Mouse (Mus musculus) heart, adult 2 months (tissue): ENCODE measurements around the gene Gnat1.

Experiments
- CTCF ChIP-seq: fragments of 200-600 bp; IDR thresholded peaks from 2 replicates; pipeline ENCODE4 v1.8.1; 2022; ENCODE audit warnings: antibody characterized with exemption, mild to moderate bottlenecking, moderate library complexity
- EP300 ChIP-seq: fragments of 200-500 bp; IDR thresholded peaks from 2 replicates; pipeline ENCODE4 v1.6.1; 2011; ENCODE audit warnings: low read depth, low read length, control low read depth; ENCODE audit not compliant: insufficient read depth
- POLR2A ChIP-seq: fragments of 200-500 bp; IDR thresholded peaks from 2 replicates; pipeline ENCODE4 v1.6.1; 2011; ENCODE audit warnings: mild to moderate bottlenecking, low read depth, low read length, control low read depth; ENCODE audit not compliant: insufficient read depth

GRCm38 (mm10) chr9:107669480-107669945 lies 10.0 kb downstream of the Gnat1 start, which contains the start of gene Slc38a3:
- no peak for TF ChIP-seq CTCF
- TF ChIP-seq POLR2A, result no peak
- TF ChIP-seq EP300, result no peak
